ENCODE assay signal across 10 mouse cellular contexts in genomic region chr2:168651757-168652156, GRCm38 (mm10). TPM values are rescaled to one million over a fixed set of nuclear protein-coding genes. Genes with fewer than 3 reads are reported as not detected.
A peak's percentile ranks its signal among the peaks of the same experiment; 100 is the strongest.
DNase-seq lines count a peak whose midpoint lies in the region; ATAC-seq and TF ChIP-seq lines count a peak whose summit lies in the region.
"Had no signal": no experiment of that assay in that cellular context is flagged by ENCODE, and none has a peak within 500 bp of the region (broad histone marks: within the 10 kb centered on the region; RNA-seq: fewer than 3 reads in every experiment).

No protein-coding gene starts in this region.

- no peak for TF ChIP-seq EP300 in heart, postnatal 0 days (IDR thresholded peaks at IDR 0.05; ENCODE audit: low read depth)

- peaks cover 16% of the 10 kb centered on the region; the same call in 1 of the 2 replicates for H3K36me3 ChIP-seq in heart, postnatal 0 days (replicated peaks; ENCODE audit: control insufficient read depth, insufficient read depth, low read length)
- H3K36me3 ChIP-seq in thymus, adult 2 months (ENCODE audit: control insufficient read depth, insufficient read depth, low read length) = no peaks in the 10 kb centered on the region
- peaks cover 8% of the 10 kb centered on the region; the same call in 1 of the 2 replicates for H3K36me3 ChIP-seq in limb, embryonic 10.5 days
- H3K36me3 ChIP-seq: liver, embryonic 15.5 days had no signal

- no peak overlapping the region for H3K4me3 ChIP-seq in heart, postnatal 0 days (ENCODE audit: low read depth, low read length)
- H3K4me3 ChIP-seq in thymus, adult 2 months (ENCODE audit: control insufficient read depth, insufficient read depth, low read length) = no peak overlapping the region
- no peak overlapping the region for H3K4me3 ChIP-seq in limb, embryonic 10.5 days
- H3K4me3 ChIP-seq: hindbrain, embryonic 13.5 days; liver, embryonic 15.5 days had no signal

- H3K27me3 ChIP-seq in heart, postnatal 0 days (ENCODE audit: control insufficient read depth, insufficient read depth, low read length) = peaks cover 6% of the 10 kb centered on the region; the same call in 1 of the 2 replicates
- no peaks in the 10 kb centered on the region for H3K27me3 ChIP-seq in thymus, adult 2 months (ENCODE audit: control insufficient read depth, insufficient read depth, low read length)
- no peaks in the 10 kb centered on the region for H3K27me3 ChIP-seq in limb, embryonic 10.5 days (ENCODE audit: low read depth, poor library complexity, severe bottlenecking)
- H3K27me3 ChIP-seq: hindbrain, embryonic 13.5 days; liver, embryonic 15.5 days had no signal

- no peak for DNase-seq in heart, postnatal 0 days (ENCODE audit: low spot score)
- DNase-seq in heart, adult 11 months = no peak
- DNase-seq in thymus, adult 2 months = no peak
- no peak for DNase-seq in thymus, adult 18-20 months
- DNase-seq in limb, embryonic 10.5 days (ENCODE audit: low spot score) = peak; percentile 59
- DNase-seq in urinary bladder, postnatal 14 days (ENCODE audit: low spot score) = no peak
- DNase-seq in spleen, postnatal 36 days (ENCODE audit: low spot score in 2 of 2) = no peak
- no peak for DNase-seq in kidney, adult 18-20 months

- TF ChIP-seq CTCF in heart, postnatal 0 days (IDR thresholded peaks at IDR 0.05; ENCODE audit: low read depth) = peak; percentile 57
- TF ChIP-seq CTCF in thymus, adult 2 months (IDR thresholded peaks at IDR 0.05; ENCODE audit: borderline replicate concordance, control insufficient read depth, extremely low read depth, insufficient read depth, low read length, poor library complexity) = peak; percentile 66; the same call in 1 of the 2 replicates

- no peak for ATAC-seq in heart, postnatal 0 days (ENCODE audit: insufficient read depth, low read depth)

- H3K9me3 ChIP-seq in heart, postnatal 0 days (replicated peaks; ENCODE audit: control insufficient read depth, low read length) = no peaks in the 10 kb centered on the region
- H3K9me3 ChIP-seq in limb, embryonic 10.5 days (replicated peaks) = no peaks in the 10 kb centered on the region
- H3K9me3 ChIP-seq: hindbrain, embryonic 13.5 days; liver, embryonic 15.5 days had no signal

- no peak overlapping the region for H3K9ac ChIP-seq in heart, postnatal 0 days (replicated peaks; ENCODE audit: low read depth, low read length)
- H3K9ac ChIP-seq: hindbrain, embryonic 13.5 days; liver, embryonic 15.5 days had no signal

- no peak for TF ChIP-seq POLR2A in thymus, adult 2 months (IDR thresholded peaks at IDR 0.05; ENCODE audit: control insufficient read depth, extremely low read depth, insufficient read depth, low read length, poor library complexity)

- H3K4me1 ChIP-seq in heart, postnatal 0 days (ENCODE audit: control insufficient read depth, insufficient read depth) = no peaks in the 10 kb centered on the region; the same call in 1 of the 2 replicates
- H3K4me1 ChIP-seq in thymus, adult 2 months (replicated peaks; ENCODE audit: control insufficient read depth, insufficient read depth, low read length) = no peaks in the 10 kb centered on the region
- peaks cover 45% of the 10 kb centered on the region for H3K4me1 ChIP-seq in limb, embryonic 10.5 days

- no peak overlapping the region for H3K4me2 ChIP-seq in heart, postnatal 0 days (ENCODE audit: low read depth, low read length)
- H3K4me2 ChIP-seq: hindbrain, embryonic 13.5 days; liver, embryonic 15.5 days had no signal

- WGBS in heart, postnatal 0 days = 43% methylated on average over 7 of the region's 7 CpGs
- WGBS in thymus, adult 2 months = 40% methylated on average over 7 of the region's 7 CpGs
- 49% methylated on average over 7 of the region's 7 CpGs for WGBS in limb, embryonic 10.5 days

- H3K27ac ChIP-seq in heart, postnatal 0 days (ENCODE audit: low read depth) = no peak overlapping the region
- H3K27ac ChIP-seq in thymus, adult 2 months (ENCODE audit: control insufficient read depth, insufficient read depth, low read length) = no peak overlapping the region
- no peak overlapping the region for H3K27ac ChIP-seq in limb, embryonic 10.5 days
- H3K27ac ChIP-seq: hindbrain, embryonic 13.5 days; liver, embryonic 15.5 days had no signal

RNA-seq across cellular contexts. Expression of gene Nfatc2, which starts 50.3 kb away (rescaled TPM):
- 7.4 and 10.1 TPM in 2 replicates for total RNA-seq in heart, postnatal 0 days (2014; rRNA removed; ENCODE audit: low replicate concordance)
- 7.3 and 8.2 TPM in 2 replicates for polyA plus RNA-seq in heart, postnatal 0 days (2015; fragmentation: Nextera tagmentation; extraction: Ambion mirVana)
- 13.3 and 17.4 TPM in 2 replicates for polyA plus RNA-seq in thymus, adult 2 months (2012; rRNA removed)
- polyA plus RNA-seq in limb, embryonic 10.5 days (2016; fragmentation: Nextera tagmentation; extraction: Ambion mirVana) = 1.0 and 3.2 TPM in 2 replicates
